Comparison of ENCODE assay signal across 14 mouse cellular contexts in genomic region chr9:47625621-47626210, GRCm38 (mm10).
DNase-seq lines count a peak whose midpoint lies in the region; ATAC-seq and TF ChIP-seq lines count a peak whose summit lies in the region.
"Had no signal": no experiment of that assay in that cellular context is flagged by ENCODE, and none has a peak within 500 bp of the region (broad histone marks: within the 10 kb centered on the region; RNA-seq: fewer than 3 reads in every experiment).

No protein-coding gene starts in this region.

- no peak overlapping the region for H3K4me3 ChIP-seq in heart, embryonic 12.5 days
- no peak overlapping the region for H3K4me3 ChIP-seq in midbrain, postnatal 0 days (ENCODE audit: low read depth, low read length)
- no peak overlapping the region for H3K4me3 ChIP-seq in midbrain, embryonic 11.5 days (ENCODE audit: low read depth, low read length)
- H3K4me3 ChIP-seq: midbrain, embryonic 15.5 days; neural tube, embryonic 13.5 days had no signal

- no peak overlapping the region for H3K4me2 ChIP-seq in heart, embryonic 12.5 days
- H3K4me2 ChIP-seq in midbrain, postnatal 0 days (ENCODE audit: low read depth, low read length, poor library complexity, severe bottlenecking), result no peak overlapping the region
- no peak overlapping the region for H3K4me2 ChIP-seq in midbrain, embryonic 11.5 days
- H3K4me2 ChIP-seq: midbrain, embryonic 15.5 days; neural tube, embryonic 13.5 days had no signal

- no peak for TF ChIP-seq CTCF in midbrain, postnatal 0 days (IDR thresholded peaks at IDR 0.05)

- no peak overlapping the region for H3K27ac ChIP-seq in heart, embryonic 12.5 days (ENCODE audit: poor library complexity, severe bottlenecking)
- H3K27ac ChIP-seq in midbrain, postnatal 0 days (ENCODE audit: low read depth, low read length), result no peak overlapping the region
- H3K27ac ChIP-seq in midbrain, embryonic 11.5 days (ENCODE audit: low read depth, low read length), result no peak overlapping the region
- H3K27ac ChIP-seq: midbrain, embryonic 15.5 days had no signal

- no peaks in the 10 kb centered on the region for H3K9me3 ChIP-seq in heart, embryonic 12.5 days (replicated peaks)
- no peaks in the 10 kb centered on the region for H3K9me3 ChIP-seq in midbrain, postnatal 0 days (ENCODE audit: low read length)
- H3K9me3 ChIP-seq in midbrain, embryonic 11.5 days (ENCODE audit: control insufficient read depth, low read length), result no peaks in the 10 kb centered on the region; the same call in 1 of the 2 replicates
- H3K9me3 ChIP-seq: midbrain, embryonic 15.5 days; neural tube, embryonic 13.5 days had no signal

- H3K9ac ChIP-seq in heart, embryonic 12.5 days, result no peak overlapping the region
- H3K9ac ChIP-seq in midbrain, postnatal 0 days (replicated peaks; ENCODE audit: low read length, poor library complexity, severe bottlenecking), result no peak overlapping the region
- no peak overlapping the region for H3K9ac ChIP-seq in midbrain, embryonic 11.5 days (ENCODE audit: low read length)
- H3K9ac ChIP-seq: midbrain, embryonic 15.5 days; neural tube, embryonic 13.5 days had no signal

- H3K4me1 ChIP-seq in heart, embryonic 12.5 days (replicated peaks), result peaks cover 6% of the 10 kb centered on the region
- no peaks in the 10 kb centered on the region; the same call in 1 of the 2 replicates for H3K4me1 ChIP-seq in midbrain, postnatal 0 days (ENCODE audit: insufficient read depth, low read length)
- H3K4me1 ChIP-seq in midbrain, embryonic 11.5 days (ENCODE audit: control insufficient read depth, insufficient read depth, low read length), result 0 out of 2 replicates have a peak, but pooled peaks cover 4% of the 10 kb centered on the region

- no peaks in the 10 kb centered on the region for H3K27me3 ChIP-seq in heart, embryonic 12.5 days (replicated peaks)
- H3K27me3 ChIP-seq in midbrain, postnatal 0 days (ENCODE audit: insufficient read depth, low read length), result no peaks in the 10 kb centered on the region
- H3K27me3 ChIP-seq in midbrain, embryonic 11.5 days (ENCODE audit: control insufficient read depth, insufficient read depth, low read length), result no peaks in the 10 kb centered on the region
- H3K27me3 ChIP-seq: midbrain, embryonic 15.5 days; neural tube, embryonic 13.5 days had no signal

- DNase-seq in heart, adult 11 months, result peak; percentile 81
- DNase-seq in kidney, postnatal 4 days, result peak; percentile 24
- no peak for DNase-seq in kidney, adult 8-10 months
- peak; percentile 35 for DNase-seq in midbrain, postnatal 0 days (ENCODE audit: low spot score)
- DNase-seq in midbrain, embryonic 11.5 days (ENCODE audit: low spot score, missing footprints), result no peak
- DNase-seq in gastrocnemius, adult 18-20 months (ENCODE audit: low spot score), result no peak
- DNase-seq: cerebellum, adult 9-11 months; lung, postnatal 14 days; retina, postnatal 1 day; spleen, adult 18-20 months had no signal

- H3K36me3 ChIP-seq in heart, embryonic 12.5 days, result no peaks in the 10 kb centered on the region
- no peaks in the 10 kb centered on the region for H3K36me3 ChIP-seq in midbrain, postnatal 0 days (ENCODE audit: insufficient read depth, low read length)
- no peaks in the 10 kb centered on the region for H3K36me3 ChIP-seq in midbrain, embryonic 11.5 days (ENCODE audit: control insufficient read depth, insufficient read depth, low read length)
- H3K36me3 ChIP-seq: midbrain, embryonic 15.5 days; neural tube, embryonic 13.5 days had no signal

- no peak for ATAC-seq in heart, embryonic 12.5 days (ENCODE audit: insufficient number of reproducible peaks, low FRiP score)
- ATAC-seq in midbrain, postnatal 0 days (ENCODE audit: low FRiP score), result no peak
- no peak for ATAC-seq in midbrain, embryonic 11.5 days (ENCODE audit: low FRiP score)
- ATAC-seq in erythroblast, adult 5-6 weeks (replicated peaks; ENCODE audit: low FRiP score, poor library complexity, severe bottlenecking), result no peak
- ATAC-seq: midbrain, embryonic 15.5 days had no signal

- 85% methylated on average over 7 of the region's 7 CpGs for WGBS in heart, embryonic 12.5 days
- 83% methylated on average over 7 of the region's 7 CpGs for WGBS in midbrain, postnatal 0 days
- 90% methylated on average over 7 of the region's 7 CpGs for WGBS in midbrain, embryonic 11.5 days

Comparison
In these comparisons a context has a peak if more than half of its experiments do, and no peak if none do; other contexts are left out.
1. DNase-seq: peak in heart, adult 11 months (single experiment), kidney, postnatal 4 days (2 of 2) and midbrain, postnatal 0 days (single experiment); none in kidney, adult 8-10 months (0 of 2), midbrain, embryonic 11.5 days (single experiment) and gastrocnemius, adult 18-20 months (single experiment).